Mouse (Mus musculus): ENCODE results near the gene Emc3. TPM values are rescaled to one million over a fixed set of nuclear protein-coding genes. Genes with fewer than 3 reads are reported as not detected.

Emc3 gene
- 82.0 and 83.4 TPM in 2 replicates for polyA plus RNA-seq (2016; fragmentation: Nextera tagmentation; extraction: Ambion mirVana)

- DNase-seq (ENCODE audit: low spot score): peak; percentile 94
- H3K4me3 ChIP-seq: peak within 1 kb of the TSS; percentile 82
- peak within 1 kb of the TSS; percentile 90 for H3K27ac ChIP-seq (replicated peaks)
- H3K9me3 ChIP-seq (replicated peaks): no peaks in the 10 kb centered on the region
- no peaks in the 10 kb centered on the region for H3K27me3 ChIP-seq (ENCODE audit: low read depth, poor library complexity, severe bottlenecking)
- peaks cover 26% of the 10 kb centered on the region for H3K4me1 ChIP-seq
- WGBS: 2% methylated on average over 47 of the region's 47 CpGs
- H3K36me3 ChIP-seq: peaks cover 35% of the 10 kb centered on the region
Measured at GRCm38 (mm10) chr6:113530932-113531839, at the start of gene Emc3, which contains the start of gene Fancd2. Gene Emc3 (minus strand): TSS chr6:113531652. Gene Fancd2 (plus strand): TSS chr6:113531682.

GRCm38 (mm10) chr6:113579306-113579705 is 47.9 kb upstream of the Emc3 start:
- H3K9me3 ChIP-seq (replicated peaks): no peaks in the 10 kb centered on the region
- H3K27me3 ChIP-seq (ENCODE audit: low read depth, poor library complexity, severe bottlenecking): no peaks in the 10 kb centered on the region
- H3K36me3 ChIP-seq: peaks cover 83% of the 10 kb centered on the region
- WGBS: 93% methylated on average over 3 of the region's 3 CpGs
- H3K27ac ChIP-seq (replicated peaks): no peak overlapping the region
- no peak overlapping the region for H3K4me3 ChIP-seq
- H3K4me1 ChIP-seq: no peaks in the 10 kb centered on the region
- no peak for DNase-seq (ENCODE audit: low spot score)

- H3K36me3 ChIP-seq: peaks cover 83% of the 10 kb centered on the region
- 98% methylated on average over 6 of the region's 6 CpGs for WGBS
Measured at GRCm38 (mm10) chr6:113576044-113576443, 44.6 kb upstream of the Emc3 start.

GRCm38 (mm10) chr6:113564557-113564956 is 33.1 kb upstream of the Emc3 start:
- H3K36me3 ChIP-seq: peaks cover 95% of the 10 kb centered on the region
- WGBS: 93% methylated on average over 1 of the region's 1 CpGs

More at GRCm38 (mm10) chr6:113576044-113576443, 44.6 kb upstream of the Emc3 start:
- H3K4me3 ChIP-seq: no peak overlapping the region
- H3K27ac ChIP-seq (replicated peaks): no peak overlapping the region
- no peaks in the 10 kb centered on the region for H3K27me3 ChIP-seq (ENCODE audit: low read depth, poor library complexity, severe bottlenecking)
- DNase-seq (ENCODE audit: low spot score): no peak
- H3K4me1 ChIP-seq: no peaks in the 10 kb centered on the region
- H3K9me3 ChIP-seq (replicated peaks): no peaks in the 10 kb centered on the region

GRCm38 (mm10) chr6:113559736-113560135 is 28.3 kb upstream of the Emc3 start:
- H3K27me3 ChIP-seq (ENCODE audit: low read depth, poor library complexity, severe bottlenecking): no peaks in the 10 kb centered on the region
- H3K4me3 ChIP-seq: no peak overlapping the region
- H3K27ac ChIP-seq (replicated peaks): no peak overlapping the region
- H3K4me1 ChIP-seq: no peaks in the 10 kb centered on the region
- no peak for DNase-seq (ENCODE audit: low spot score)
- 76% methylated on average over 6 of the region's 6 CpGs for WGBS
- peaks cover 83% of the 10 kb centered on the region for H3K36me3 ChIP-seq
- H3K9me3 ChIP-seq (replicated peaks): no peaks in the 10 kb centered on the region

More at GRCm38 (mm10) chr6:113564557-113564956, 33.1 kb upstream of the Emc3 start:
- DNase-seq (ENCODE audit: low spot score): no peak
- H3K9me3 ChIP-seq (replicated peaks): no peaks in the 10 kb centered on the region
- H3K4me1 ChIP-seq: no peaks in the 10 kb centered on the region
- no peak overlapping the region for H3K27ac ChIP-seq (replicated peaks)
- H3K4me3 ChIP-seq: no peak overlapping the region
- H3K27me3 ChIP-seq (ENCODE audit: low read depth, poor library complexity, severe bottlenecking): no peaks in the 10 kb centered on the region

- no peak for DNase-seq (ENCODE audit: low spot score)
- no peak overlapping the region for H3K27ac ChIP-seq (replicated peaks)
- H3K36me3 ChIP-seq: peaks cover 63% of the 10 kb centered on the region
- H3K4me1 ChIP-seq: no peaks in the 10 kb centered on the region
- no peaks in the 10 kb centered on the region for H3K9me3 ChIP-seq (replicated peaks)
- WGBS: 94% methylated on average over 10 of the region's 12 CpGs
- H3K27me3 ChIP-seq (ENCODE audit: low read depth, poor library complexity, severe bottlenecking): no peaks in the 10 kb centered on the region
- no peak overlapping the region for H3K4me3 ChIP-seq
Measured at GRCm38 (mm10) chr6:113543906-113544481, 12.5 kb upstream of the Emc3 start.

GRCm38 (mm10) chr6:113541610-113542009 is 10.2 kb upstream of the Emc3 start:
- H3K36me3 ChIP-seq: peaks cover 68% of the 10 kb centered on the region

GRCm38 (mm10) chr6:113534886-113535285 is 3.4 kb upstream of the Emc3 start:
- no peaks in the 10 kb centered on the region for H3K27me3 ChIP-seq (ENCODE audit: low read depth, poor library complexity, severe bottlenecking)
- WGBS: 85% methylated on average over 7 of the region's 7 CpGs
- DNase-seq (ENCODE audit: low spot score): no peak
- peaks cover 40% of the 10 kb centered on the region for H3K36me3 ChIP-seq
- H3K4me3 ChIP-seq: no peak overlapping the region
- H3K27ac ChIP-seq (replicated peaks): no peak overlapping the region
- H3K4me1 ChIP-seq: peaks cover 19% of the 10 kb centered on the region
- no peaks in the 10 kb centered on the region for H3K9me3 ChIP-seq (replicated peaks)

More at GRCm38 (mm10) chr6:113541610-113542009, 10.2 kb upstream of the Emc3 start:
- no peak for DNase-seq (ENCODE audit: low spot score)
- Histone ChIP-seq H3K27ac (replicated peaks) (no peak overlapping the region), H3K27me3 (ENCODE audit: low read depth, poor library complexity, severe bottlenecking) (no peaks in the 10 kb centered on the region), H3K4me1 (no peaks in the 10 kb centered on the region), H3K9me3 (replicated peaks) (no peaks in the 10 kb centered on the region), H3K4me3 (no peak overlapping the region)
- 88% methylated on average over 6 of the region's 6 CpGs for WGBS

- Histone ChIP-seq H3K4me3 (peak overlapping the region; percentile 82), H3K27ac (replicated peaks) (peak overlapping the region; percentile 90), H3K4me1 (peaks cover 26% of the 10 kb centered on the region), H3K27me3 (ENCODE audit: low read depth, poor library complexity, severe bottlenecking) (no peaks in the 10 kb centered on the region), H3K36me3 (peaks cover 38% of the 10 kb centered on the region), H3K9me3 (replicated peaks) (no peaks in the 10 kb centered on the region)
- 8% methylated on average over 7 of the region's 7 CpGs for WGBS
- DNase-seq (ENCODE audit: low spot score): no peak
Measured at GRCm38 (mm10) chr6:113531840-113532404, 470 bp upstream of the Emc3 start.

- 92% methylated on average over 8 of the region's 8 CpGs for WGBS
- H3K27me3 ChIP-seq (ENCODE audit: low read depth, poor library complexity, severe bottlenecking): no peaks in the 10 kb centered on the region
- H3K9me3 ChIP-seq (replicated peaks): no peaks in the 10 kb centered on the region
- no peak for DNase-seq (ENCODE audit: low spot score)
- no peak overlapping the region for H3K27ac ChIP-seq (replicated peaks)
- H3K4me3 ChIP-seq: no peak overlapping the region
- H3K36me3 ChIP-seq: peaks cover 84% of the 10 kb centered on the region
- no peaks in the 10 kb centered on the region for H3K4me1 ChIP-seq
Measured at GRCm38 (mm10) chr6:113523420-113523819, 8.0 kb downstream of the Emc3 start.

GRCm38 (mm10) chr6:113522310-113522709 is 9.1 kb downstream of the Emc3 start:
- peaks cover 86% of the 10 kb centered on the region for H3K36me3 ChIP-seq
- 71% methylated on average over 1 of the region's 1 CpGs for WGBS
- H3K9me3 ChIP-seq (replicated peaks): no peaks in the 10 kb centered on the region

GRCm38 (mm10) chr6:113517434-113518080 is 13.9 kb downstream of the Emc3 start:
- DNase-seq (ENCODE audit: low spot score): no peak

More at GRCm38 (mm10) chr6:113522310-113522709, 9.1 kb downstream of the Emc3 start:
- H3K27ac ChIP-seq (replicated peaks): no peak overlapping the region
- no peaks in the 10 kb centered on the region for H3K4me1 ChIP-seq
- no peak overlapping the region for H3K4me3 ChIP-seq
- no peaks in the 10 kb centered on the region for H3K27me3 ChIP-seq (ENCODE audit: low read depth, poor library complexity, severe bottlenecking)
- no peak for DNase-seq (ENCODE audit: low spot score)

More at GRCm38 (mm10) chr6:113517434-113518080, 13.9 kb downstream of the Emc3 start:
- Histone ChIP-seq H3K27me3 (ENCODE audit: low read depth, poor library complexity, severe bottlenecking) (no peaks in the 10 kb centered on the region), H3K4me3 (no peak overlapping the region), H3K4me1 (no peaks in the 10 kb centered on the region), H3K36me3 (peaks cover 100% of the 10 kb centered on the region), H3K9me3 (replicated peaks) (no peaks in the 10 kb centered on the region), H3K27ac (replicated peaks) (no peak overlapping the region)
- WGBS: 96% methylated on average over 8 of the region's 8 CpGs

All from midbrain, embryonic 10.5 days (tissue).